In genomic region chr7:49910361-49910760, GRCm38 (mm10) we compare ENCODE assay signal across 10 mouse cellular contexts. TPM values are rescaled to one million over a fixed set of nuclear protein-coding genes. Genes with fewer than 3 reads are reported as not detected.
DNase-seq lines count a peak whose midpoint lies in the region; ATAC-seq and TF ChIP-seq lines count a peak whose summit lies in the region.
"Had no signal": no experiment of that assay in that cellular context is flagged by ENCODE, and none has a peak within 500 bp of the region (broad histone marks: within the 10 kb centered on the region; RNA-seq: fewer than 3 reads in every experiment).

No protein-coding gene starts in this region.

- TF ChIP-seq CTCF in intestine, postnatal 0 days (IDR thresholded peaks at IDR 0.05; ENCODE audit: low read depth) = no peak

- ATAC-seq in forebrain, embryonic 14.5 days = no peak
- no peak for ATAC-seq in forebrain, embryonic 15.5 days (replicated peaks)
- ATAC-seq in intestine, postnatal 0 days = no peak

- peak; percentile 63 for DNase-seq in forebrain, embryonic 14.5 days (ENCODE audit: low spot score)
- DNase-seq in 416B (ENCODE audit: low read depth) = peak; percentile 31
- DNase-seq in embryo, embryonic 10.5 days (ENCODE audit: low spot score) = peak; percentile 91
- peak; percentile 40 to 42 for DNase-seq in kidney, postnatal 25 days
- DNase-seq in layer of hippocampus, postnatal 25 days (ENCODE audit: extremely low spot score in 1 of 2, low spot score in 1 of 2) = no peak
- no peak for DNase-seq in left cerebral cortex, postnatal 14 days (ENCODE audit: low spot score in 2 of 2)

- H3K27me3 ChIP-seq in forebrain, embryonic 14.5 days (replicated peaks; ENCODE audit: control insufficient read depth, insufficient read depth, low read length) = peaks cover 88% of the 10 kb centered on the region
- H3K27me3 ChIP-seq in forebrain, embryonic 15.5 days = peaks cover 94% of the 10 kb centered on the region
- peaks cover 95% of the 10 kb centered on the region for H3K27me3 ChIP-seq in intestine, postnatal 0 days (replicated peaks; ENCODE audit: control insufficient read depth, insufficient read depth, low read length)

- no peak overlapping the region for H3K27ac ChIP-seq in forebrain, embryonic 14.5 days (ENCODE audit: low read depth, low read length)
- H3K27ac ChIP-seq in forebrain, embryonic 15.5 days (replicated peaks) = no peak overlapping the region
- H3K27ac ChIP-seq in intestine, postnatal 0 days (ENCODE audit: low read depth, low read length) = no peak overlapping the region
- H3K27ac ChIP-seq: layer of hippocampus, adult 2 months had no signal

- intact Hi-C loops in left cerebral cortex, postnatal 14 days (cut with DNase I) = loop anchor here (5.0 kb wide), 3 partner anchors 273 to 1712 kb away; partner anchors contain the start of genes Dbx1 and Slc17a6

- H3K4me1 ChIP-seq in forebrain, embryonic 14.5 days (ENCODE audit: control insufficient read depth, insufficient read depth, low read length) = 0 out of 2 replicates have a peak, but pooled peaks cover 2% of the 10 kb centered on the region
- H3K4me1 ChIP-seq in forebrain, embryonic 15.5 days = peaks cover 7% of the 10 kb centered on the region
- H3K4me1 ChIP-seq in intestine, postnatal 0 days (replicated peaks; ENCODE audit: control insufficient read depth, insufficient read depth, low read length) = no peaks in the 10 kb centered on the region

- no peaks in the 10 kb centered on the region for H3K36me3 ChIP-seq in forebrain, embryonic 14.5 days (ENCODE audit: control insufficient read depth, insufficient read depth, low read length)
- H3K36me3 ChIP-seq in forebrain, embryonic 15.5 days = no peaks in the 10 kb centered on the region
- no peaks in the 10 kb centered on the region for H3K36me3 ChIP-seq in intestine, postnatal 0 days (ENCODE audit: control insufficient read depth, insufficient read depth)
- H3K36me3 ChIP-seq: G1E had no signal

- no peak overlapping the region for H3K4me2 ChIP-seq in forebrain, embryonic 14.5 days (ENCODE audit: low read length)
- no peak overlapping the region for H3K4me2 ChIP-seq in forebrain, embryonic 15.5 days (replicated peaks)
- no peak overlapping the region for H3K4me2 ChIP-seq in intestine, postnatal 0 days (replicated peaks; ENCODE audit: low read depth)

- under 1% methylated on average over 16 of the region's 16 CpGs for WGBS in forebrain, embryonic 14.5 days
- WGBS in forebrain, embryonic 15.5 days = 1% methylated on average over 16 of the region's 16 CpGs
- WGBS in intestine, postnatal 0 days = 3% methylated on average over 16 of the region's 16 CpGs

- no peak overlapping the region for H3K4me3 ChIP-seq in forebrain, embryonic 14.5 days (ENCODE audit: low read depth, low read length)
- no peak overlapping the region for H3K4me3 ChIP-seq in forebrain, embryonic 15.5 days
- no peak overlapping the region for H3K4me3 ChIP-seq in intestine, postnatal 0 days (ENCODE audit: low read depth, low read length)
- H3K4me3 ChIP-seq: layer of hippocampus, adult 2 months had no signal

- H3K9ac ChIP-seq in forebrain, embryonic 14.5 days (ENCODE audit: low read length) = no peak overlapping the region
- H3K9ac ChIP-seq in forebrain, embryonic 15.5 days (replicated peaks) = no peak overlapping the region
- H3K9ac ChIP-seq in intestine, postnatal 0 days (ENCODE audit: low read depth, low read length) = no peak overlapping the region

- no peaks in the 10 kb centered on the region for H3K9me3 ChIP-seq in forebrain, embryonic 14.5 days (replicated peaks; ENCODE audit: control insufficient read depth, low read length)
- no peaks in the 10 kb centered on the region for H3K9me3 ChIP-seq in forebrain, embryonic 15.5 days
- H3K9me3 ChIP-seq in intestine, postnatal 0 days (ENCODE audit: control insufficient read depth) = no peaks in the 10 kb centered on the region

RNA-seq across cellular contexts. Expression of gene Slc6a5, which starts 0.4 kb away (rescaled TPM):
- not detected in 2 replicates for polyA plus RNA-seq in forebrain, embryonic 14.5 days (2014; fragmentation: Nextera tagmentation; extraction: Ambion mirVana)
- not detected in 2 replicates for polyA plus RNA-seq in forebrain, embryonic 15.5 days (2015; fragmentation: Nextera tagmentation; extraction: Ambion mirVana)
- polyA plus RNA-seq in intestine, postnatal 0 days (2015; fragmentation: Nextera tagmentation; extraction: Ambion mirVana) = not detected in 2 replicates
- total RNA-seq in layer of hippocampus, postnatal 25 days (2021) = under 1 TPM in 1 of 2 experiments, not detected in 1; 0.19 TPM
- under 1 TPM; 0.04 to 0.18 TPM for total RNA-seq in left cerebral cortex, postnatal 14 days (2021)
- total RNA-seq: layer of hippocampus, adult 2 months had no signal
- polyA plus RNA-seq: G1E had no signal

Comparison
In these comparisons a context has a peak if more than half of its experiments do, and no peak if none do; other contexts are left out.
1. DNase-seq: peak in forebrain, embryonic 14.5 days (single experiment), 416B (single experiment), embryo, embryonic 10.5 days (single experiment) and kidney, postnatal 25 days (2 of 2); none in layer of hippocampus, postnatal 25 days (0 of 2) and left cerebral cortex, postnatal 14 days (0 of 2).